ENCODE assay signal across 26 mouse cellular contexts in genomic region chr6:102372112-102372511, GRCm38 (mm10).
DNase-seq lines count a peak whose midpoint lies in the region; ATAC-seq and TF ChIP-seq lines count a peak whose summit lies in the region.
"Had no signal": no experiment of that assay in that cellular context is flagged by ENCODE, and none has a peak within 500 bp of the region (broad histone marks: within the 10 kb centered on the region; RNA-seq: fewer than 3 reads in every experiment).

No protein-coding gene starts in this region.

- TF ChIP-seq CTCF in brain, embryonic 14.5 days (IDR thresholded peaks at IDR 0.05; ENCODE audit: borderline replicate concordance, extremely low read depth, insufficient read depth, insufficient read length): no peak

- H3K9me3 ChIP-seq in forebrain, embryonic 12.5 days: no peaks in the 10 kb centered on the region
- H3K9me3 ChIP-seq in forebrain, embryonic 16.5 days (ENCODE audit: control insufficient read depth, low read length): no peaks in the 10 kb centered on the region
- H3K9me3 ChIP-seq: heart, embryonic 10.5 days; heart, embryonic 13.5 days; hindbrain, embryonic 13.5 days had no signal

- H3K4me3 ChIP-seq in forebrain, embryonic 12.5 days (replicated peaks): no peak overlapping the region
- H3K4me3 ChIP-seq in forebrain, embryonic 16.5 days (replicated peaks; ENCODE audit: low read length): no peak overlapping the region
- H3K4me3 ChIP-seq: heart, embryonic 10.5 days; heart, embryonic 13.5 days; hindbrain, embryonic 13.5 days had no signal

- DNase-seq in frontal cortex, adult 2 months (ENCODE audit: extremely low spot score in 1 of 2, low spot score in 1 of 2): no peak
- DNase-seq in Muller cell, postnatal 12 days (ENCODE audit: inconsistent ontology term): peak; percentile 74
- peak; percentile 58 for DNase-seq in brain, embryonic 14.5 days (ENCODE audit: low read depth)
- DNase-seq in kidney, postnatal 10 days: no peak
- DNase-seq in urinary bladder, postnatal 36 days (ENCODE audit: low spot score in 2 of 2): no peak
- DNase-seq: adrenal gland, adult 2 months; adrenal gland, postnatal 14 days; B cell, adult 2 months; cerebellum, adult 18-20 months; cerebellum, adult 9-10 months; cerebellum, postnatal 14 days; gastrocnemius, postnatal 25 days; heart, adult 18-20 months; kidney, adult 18-20 months; kidney, adult 9 months had no signal

- no peak overlapping the region for H3K9ac ChIP-seq in forebrain, embryonic 12.5 days
- no peak overlapping the region for H3K9ac ChIP-seq in forebrain, embryonic 16.5 days (replicated peaks; ENCODE audit: low read depth, low read length)
- H3K9ac ChIP-seq: heart, embryonic 13.5 days; hindbrain, embryonic 13.5 days had no signal

- no peak overlapping the region for H3K4me2 ChIP-seq in forebrain, embryonic 12.5 days
- H3K4me2 ChIP-seq in forebrain, embryonic 16.5 days (ENCODE audit: low read length): no peak overlapping the region
- H3K4me2 ChIP-seq: heart, embryonic 13.5 days; hindbrain, embryonic 13.5 days had no signal

- no peak overlapping the region for H3K27ac ChIP-seq in forebrain, embryonic 12.5 days
- no peak overlapping the region for H3K27ac ChIP-seq in forebrain, embryonic 16.5 days (ENCODE audit: low read length)
- H3K27ac ChIP-seq: heart, embryonic 10.5 days; heart, embryonic 13.5 days; hindbrain, embryonic 13.5 days; hindbrain, postnatal 0 days had no signal

- no peak for TF ChIP-seq POLR2A in brain, embryonic 14.5 days (IDR thresholded peaks at IDR 0.05; ENCODE audit: borderline replicate concordance, extremely low read depth, insufficient read depth, insufficient read length, poor library complexity, severe bottlenecking)

- ATAC-seq in forebrain, embryonic 12.5 days (ENCODE audit: low FRiP score): peak; percentile 28; the same call in 1 of the 2 replicates
- no peak for ATAC-seq in forebrain, embryonic 16.5 days
- peak; percentile 42 for ATAC-seq in frontal cortex, adult (ENCODE audit: low TSS enrichment)
- ATAC-seq: hindbrain, postnatal 0 days; inflammation-experienced regulatory T-cells, adult 6 months; intestine, embryonic 16.5 days had no signal

- H3K4me1 ChIP-seq in forebrain, embryonic 12.5 days: peaks cover 10% of the 10 kb centered on the region; the same call in 1 of the 2 replicates
- H3K4me1 ChIP-seq in forebrain, embryonic 16.5 days (replicated peaks; ENCODE audit: control insufficient read depth, insufficient read depth, low read length): no peaks in the 10 kb centered on the region
- H3K4me1 ChIP-seq: heart, embryonic 10.5 days; hindbrain, embryonic 13.5 days had no signal

- no peaks in the 10 kb centered on the region for H3K36me3 ChIP-seq in forebrain, embryonic 12.5 days (replicated peaks)
- H3K36me3 ChIP-seq in forebrain, embryonic 16.5 days (ENCODE audit: control insufficient read depth, insufficient read depth): no peaks in the 10 kb centered on the region
- H3K36me3 ChIP-seq: G1E; heart, embryonic 10.5 days; heart, embryonic 13.5 days; hindbrain, embryonic 13.5 days had no signal

- WGBS in forebrain, embryonic 12.5 days: 11% methylated on average over 1 of the region's 1 CpGs
- WGBS in forebrain, embryonic 16.5 days: 5% methylated on average over 1 of the region's 1 CpGs

- no peaks in the 10 kb centered on the region for H3K27me3 ChIP-seq in forebrain, embryonic 12.5 days
- no peaks in the 10 kb centered on the region for H3K27me3 ChIP-seq in forebrain, embryonic 16.5 days (replicated peaks; ENCODE audit: control insufficient read depth, insufficient read depth, low read length)
- H3K27me3 ChIP-seq: CH12.LX; heart, embryonic 13.5 days; hindbrain, embryonic 13.5 days had no signal

Comparison
In these comparisons a context has a peak if more than half of its experiments do, and no peak if none do; other contexts are left out.
1. DNase-seq: peak in Muller cell, postnatal 12 days (single experiment) and brain, embryonic 14.5 days (single experiment); none in frontal cortex, adult 2 months (0 of 2), kidney, postnatal 10 days (single experiment) and urinary bladder, postnatal 36 days (0 of 2).